Mouse (Mus musculus) CD4-positive naive resting alpha-beta T cell, adult 76 days (primary cell): ENCODE results near the gene Gk. TPM values are rescaled to one million over a fixed set of nuclear protein-coding genes. Genes with fewer than 3 reads are reported as not detected.

Experiments
- total RNA-seq: library from RNA; stranded (reverse); gene quantifications from one replicate; pipeline ENCODE4 v1.2.4, GENCODE M21; 2023

Gk gene
- 8.1 TPM for total RNA-seq

DNA sequence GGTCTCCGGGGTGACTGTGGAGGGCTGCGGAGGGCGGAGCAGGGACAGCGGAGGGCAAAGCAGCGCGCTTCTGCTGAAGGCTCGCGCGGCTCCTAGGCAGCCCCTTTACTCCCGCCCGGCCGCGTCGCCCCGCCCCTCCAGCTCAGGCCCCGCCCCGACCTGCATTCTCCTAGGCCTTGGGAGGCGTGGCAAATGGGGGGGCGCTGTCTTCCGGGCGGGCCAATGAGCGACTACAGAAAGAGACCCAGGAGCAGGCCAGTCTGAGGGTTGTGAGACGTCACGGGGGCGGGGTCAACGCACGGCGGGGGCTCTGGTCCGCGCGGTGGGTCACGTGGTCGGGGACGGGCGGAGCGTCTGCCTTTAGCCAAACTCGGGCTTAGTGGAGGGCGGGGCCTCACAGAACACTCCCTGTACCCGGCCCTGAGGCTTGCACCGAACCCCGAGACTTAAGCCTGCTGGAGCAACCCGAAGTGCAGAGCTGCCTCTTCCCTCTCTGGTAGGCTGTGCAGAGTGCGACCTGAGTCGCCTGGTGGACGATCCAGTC, at the start of gene Gk:
Gk (minus strand) TSS at position 276 of the 544 bp plus-strand sequence.

Other genes starting within 250 kb of the Gk start
- gene Tab3, start 202.8 kb downstream of the Gk start, total RNA-seq, result 23.1 TPM
- 1.8 TPM for gene 5430427O19Rik, start 93.5 kb upstream of the Gk start, total RNA-seq